Mouse (Mus musculus) hindbrain, embryonic 10.5 days (tissue): Measurements from ENCODE around the gene Gm9857. TPM values are rescaled to one million over a fixed set of nuclear protein-coding genes. Genes with fewer than 3 reads are reported as not detected.

Experiments
- DNase-seq: peaks from one replicate; pipeline ENCODE4 v3.0.0-alpha.2; 2017; ENCODE audit warnings: low spot score
- H3K27ac ChIP-seq: fragments of 300-500 bp; sonication (generic); 2 replicates; pipeline ENCODE4 v1.5.1; 2016; ENCODE audit warnings: mild to moderate bottlenecking, moderate library complexity
- H3K27me3 ChIP-seq: fragments of 300-500 bp; sonication (generic); 2 replicates; pipeline ENCODE4 v1.6.1; 2016; ENCODE audit warnings: mild to moderate bottlenecking; ENCODE audit not compliant: poor library complexity, insufficient read depth, severe bottlenecking
- H3K36me3 ChIP-seq: fragments of 300-500 bp; sonication (generic); 2 replicates; pipeline ENCODE4 v1.6.1; 2016; ENCODE audit warnings: mild to moderate bottlenecking, moderate library complexity
- H3K4me1 ChIP-seq: fragments of 300-500 bp; sonication (generic); replicated peaks from 2 replicates; pipeline ENCODE4 v1.6.1; 2016; ENCODE audit warnings: mild to moderate bottlenecking
- H3K4me3 ChIP-seq: fragments of 300-500 bp; sonication (generic); 2 replicates; pipeline ENCODE4 v1.5.1; 2016; ENCODE audit warnings: mild to moderate bottlenecking, moderate library complexity
- H3K9me3 ChIP-seq: fragments of 300-500 bp; sonication (generic); 2 replicates; pipeline ENCODE4 v1.6.1; 2016; ENCODE audit warnings: mild to moderate bottlenecking, moderate library complexity
- WGBS: fragments of 180-500 bp; shearing (Covaris S2); methylation state at CpG from one replicate; pipeline ENCODE4 v1.1.7; 2016; 5-methylcytosine and 5-hydroxymethylcytosine counted together
- polyA plus RNA-seq: library from polyadenylated mRNA; unstranded; fragments of >200 nt; fragmentation: Nextera tagmentation; extraction: Ambion mirVana; gene quantifications from 2 replicates; pipeline ENCODE4 v1.2.1, GENCODE M21; 2016

Gene Gm9857
- not detected in 2 replicates for polyA plus RNA-seq

DNA sequence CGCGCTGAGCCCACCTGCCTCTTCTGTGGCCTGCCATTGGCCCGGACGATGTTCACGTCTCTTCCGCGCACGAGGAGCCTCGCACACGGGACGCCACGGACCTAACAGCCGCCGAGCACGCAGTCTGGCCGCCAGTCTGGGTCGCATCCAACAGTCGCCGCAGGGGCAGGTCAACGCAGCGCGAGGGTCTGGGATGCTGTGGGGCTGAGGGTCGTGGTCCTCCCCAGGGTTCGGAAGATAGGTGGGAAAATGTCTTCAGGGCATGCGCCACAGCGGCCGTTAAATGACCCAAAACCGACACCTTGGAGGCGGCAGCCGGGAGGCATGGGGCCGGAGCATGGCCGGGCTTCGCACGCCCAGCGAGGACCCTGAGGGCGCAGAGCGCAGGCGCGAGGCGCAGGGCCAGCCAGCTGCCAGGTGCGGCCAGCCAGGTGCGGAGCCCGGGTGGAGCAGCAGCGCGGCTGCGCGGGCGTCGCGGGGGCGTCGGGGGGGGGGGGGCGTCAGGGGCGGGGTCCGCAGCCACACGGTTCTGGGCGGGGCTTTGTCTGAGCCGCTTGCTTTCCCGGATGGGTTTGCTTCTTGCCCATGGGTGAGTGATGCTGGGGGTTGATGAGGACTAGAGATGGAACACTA is at the start of gene Gm9857:
TSS of gene Gm9857 (minus strand) at position 445 of the 633 bp plus-strand sequence.
- Histone ChIP-seq H3K4me3 (peak within 1 kb of the TSS; percentile 44), H3K4me1 (peaks cover 7% of the 10 kb centered on the region; the same call in 1 of the 2 replicates), H3K27ac (peak within 1 kb of the TSS; percentile 53; the same call in 1 of the 2 replicates), H3K36me3 (no peaks in the 10 kb centered on the region), H3K27me3 (no peaks in the 10 kb centered on the region), H3K9me3 (0 out of 2 replicates have a peak, but pooled peaks cover 10% of the 10 kb centered on the region)
- WGBS = 58% methylated on average over 48 of the region's 59 CpGs
- peak; percentile 30 for DNase-seq

GRCm38 (mm10) chr3:108987009-108987659 is 46.9 kb upstream of the Gm9857 start:
- no peak overlapping the region for H3K4me3 ChIP-seq
- no peaks in the 10 kb centered on the region for H3K9me3 ChIP-seq
- H3K27me3 ChIP-seq = no peaks in the 10 kb centered on the region
- no peak for DNase-seq
- H3K4me1 ChIP-seq = peaks cover 13% of the 10 kb centered on the region
- peaks cover 45% of the 10 kb centered on the region for H3K36me3 ChIP-seq
- 64% methylated on average over 12 of the region's 12 CpGs for WGBS
- H3K27ac ChIP-seq = peak overlapping the region; percentile 59

GRCm38 (mm10) chr3:108986534-108986933 is 46.3 kb upstream of the Gm9857 start:
- DNase-seq = peak; percentile 37
- peaks cover 44% of the 10 kb centered on the region for H3K36me3 ChIP-seq
- WGBS = 70% methylated on average over 1 of the region's 1 CpGs

GRCm38 (mm10) chr3:108983989-108984388 is 43.7 kb upstream of the Gm9857 start:
- no peaks in the 10 kb centered on the region for H3K27me3 ChIP-seq
- no peak overlapping the region for H3K27ac ChIP-seq
- WGBS = 76% methylated on average over 5 of the region's 5 CpGs
- H3K36me3 ChIP-seq = peaks cover 41% of the 10 kb centered on the region
- H3K9me3 ChIP-seq = no peaks in the 10 kb centered on the region
- H3K4me3 ChIP-seq = no peak overlapping the region
- DNase-seq = no peak
- peaks cover 13% of the 10 kb centered on the region for H3K4me1 ChIP-seq

More at GRCm38 (mm10) chr3:108986534-108986933, 46.3 kb upstream of the Gm9857 start:
- H3K9me3 ChIP-seq = no peaks in the 10 kb centered on the region
- no peak overlapping the region for H3K27ac ChIP-seq
- no peak overlapping the region for H3K4me3 ChIP-seq
- peaks cover 13% of the 10 kb centered on the region for H3K4me1 ChIP-seq
- H3K27me3 ChIP-seq = no peaks in the 10 kb centered on the region

GRCm38 (mm10) chr3:108981946-108982345 is 41.7 kb upstream of the Gm9857 start:
- Histone ChIP-seq H3K27me3 (no peaks in the 10 kb centered on the region), H3K36me3 (peaks cover 57% of the 10 kb centered on the region), H3K4me3 (no peak overlapping the region), H3K9me3 (no peaks in the 10 kb centered on the region), H3K4me1 (peaks cover 6% of the 10 kb centered on the region), H3K27ac (no peak overlapping the region)
- no peak for DNase-seq
- 89% methylated on average over 6 of the region's 6 CpGs for WGBS

DNA sequence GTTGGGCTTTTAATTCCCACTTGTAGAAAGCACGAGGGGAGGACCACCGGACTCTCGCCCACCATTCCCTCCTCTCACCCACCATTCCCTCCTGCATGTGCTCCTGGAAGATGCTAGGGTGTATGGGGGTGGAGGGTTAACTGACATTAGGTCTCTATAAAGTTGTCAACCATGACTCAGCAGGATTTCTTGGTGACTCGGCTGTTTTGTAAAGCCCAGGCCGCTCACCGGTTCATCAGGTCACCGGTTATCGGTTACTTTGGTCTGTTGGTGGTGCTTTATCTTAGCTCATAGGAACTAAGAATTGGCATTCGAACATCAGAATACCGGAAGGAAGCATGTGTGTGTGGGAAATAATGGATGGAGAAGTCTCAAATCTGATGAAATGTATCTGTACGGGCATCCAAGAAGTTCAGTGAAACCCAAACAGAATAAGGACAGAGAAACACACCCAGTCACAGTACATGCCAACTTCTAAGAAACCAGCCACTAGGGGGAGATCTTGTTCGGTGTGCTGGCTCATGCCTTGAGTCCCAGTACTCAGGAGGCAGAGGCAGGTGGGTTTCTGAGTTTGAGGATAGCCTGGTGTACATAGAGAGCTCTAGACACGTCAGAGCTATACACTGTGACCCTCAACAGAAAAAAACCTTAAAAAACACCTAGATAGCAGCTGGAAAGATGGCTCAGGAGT is 37.2 kb upstream of the Gm9857 start:
- Histone ChIP-seq H3K4me1 (no peaks in the 10 kb centered on the region), H3K4me3 (no peak overlapping the region), H3K9me3 (no peaks in the 10 kb centered on the region), H3K27ac (no peak overlapping the region), H3K36me3 (peaks cover 70% of the 10 kb centered on the region), H3K27me3 (no peaks in the 10 kb centered on the region)
- DNase-seq = no peak
- WGBS = 92% methylated on average over 13 of the region's 13 CpGs

DNA sequence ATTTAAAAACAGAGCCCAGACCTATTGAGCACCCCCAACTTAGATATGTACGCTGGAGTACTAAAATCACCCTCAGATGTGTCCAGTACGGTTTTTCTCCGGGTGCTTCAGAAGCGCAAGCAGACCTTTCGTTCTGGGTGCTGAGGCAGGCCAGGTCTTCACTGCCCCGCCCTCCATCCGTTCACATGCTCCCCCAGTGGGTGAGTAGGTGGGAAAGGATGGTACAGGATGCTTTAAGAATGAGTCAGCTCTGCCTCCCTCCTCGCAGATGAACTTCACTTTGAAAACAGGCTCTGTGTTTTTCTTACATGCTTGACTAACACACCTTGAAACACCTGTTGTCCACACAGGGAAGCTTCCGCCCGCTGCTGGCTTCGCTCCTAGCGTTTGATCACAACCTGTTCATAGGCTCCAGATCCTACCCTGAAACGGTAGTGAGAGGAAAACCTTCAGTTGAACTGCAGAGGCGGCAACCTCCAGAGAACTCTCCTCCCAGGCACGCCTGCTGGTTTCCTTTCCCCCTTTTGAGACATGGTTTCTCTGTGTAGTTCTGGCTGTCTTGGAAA is 34.8 kb upstream of the Gm9857 start:
- H3K36me3 ChIP-seq = peaks cover 58% of the 10 kb centered on the region
- 91% methylated on average over 15 of the region's 15 CpGs for WGBS
- H3K27ac ChIP-seq = no peak overlapping the region
- no peaks in the 10 kb centered on the region for H3K4me1 ChIP-seq
- no peaks in the 10 kb centered on the region for H3K27me3 ChIP-seq
- H3K9me3 ChIP-seq = no peaks in the 10 kb centered on the region
- DNase-seq = no peak
- H3K4me3 ChIP-seq = no peak overlapping the region

- 90% methylated on average over 13 of the region's 13 CpGs for WGBS
- Histone ChIP-seq H3K9me3 (no peaks in the 10 kb centered on the region), H3K4me3 (no peak overlapping the region), H3K27me3 (no peaks in the 10 kb centered on the region), H3K4me1 (no peaks in the 10 kb centered on the region), H3K36me3 (peaks cover 50% of the 10 kb centered on the region), H3K27ac (no peak overlapping the region)
- DNase-seq = no peak
Measured at GRCm38 (mm10) chr3:108973980-108974660, 33.9 kb upstream of the Gm9857 start.

- Histone ChIP-seq H3K27ac (no peak overlapping the region), H3K4me3 (no peak overlapping the region)
- 96% methylated on average over 3 of the region's 3 CpGs for WGBS
Measured at GRCm38 (mm10) chr3:108966051-108966450, 25.8 kb upstream of the Gm9857 start.

DNA sequence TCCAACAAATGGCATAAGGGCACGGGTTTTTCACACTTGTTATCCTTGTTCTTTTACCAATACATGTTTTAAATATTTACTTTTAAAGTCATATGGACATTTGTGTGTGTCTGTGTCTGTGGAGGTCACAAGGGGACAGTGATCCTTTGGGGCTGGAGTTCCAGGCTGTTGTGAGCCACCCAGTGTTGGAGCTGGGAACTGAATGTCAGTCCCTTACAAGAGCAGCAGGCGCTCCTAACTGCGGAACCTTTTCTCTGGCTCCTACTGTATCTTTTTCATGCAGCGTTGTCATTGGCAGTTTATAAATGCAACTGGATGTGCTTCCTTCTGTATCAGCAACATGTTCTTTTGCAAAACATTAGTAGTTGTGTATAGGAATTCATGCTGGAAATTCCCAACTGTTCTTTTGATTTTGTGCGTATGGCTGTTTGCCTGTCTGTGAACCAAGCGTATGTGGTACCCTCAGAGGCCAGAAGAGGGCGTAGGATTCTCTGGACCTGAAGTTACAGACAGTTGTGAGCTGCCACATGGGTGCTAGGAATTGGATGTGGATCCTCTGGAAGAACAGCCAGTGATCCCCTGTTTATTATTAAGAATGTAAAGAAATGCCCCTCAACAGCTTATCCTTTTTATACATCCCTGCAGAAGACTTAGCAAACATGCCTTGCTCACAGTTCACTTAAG is 24.3 kb upstream of the Gm9857 start:
- 76% methylated on average over 7 of the region's 7 CpGs for WGBS

More at GRCm38 (mm10) chr3:108966051-108966450, 25.8 kb upstream of the Gm9857 start:
- H3K9me3 ChIP-seq = no peaks in the 10 kb centered on the region
- no peaks in the 10 kb centered on the region for H3K27me3 ChIP-seq
- H3K36me3 ChIP-seq = peaks cover 10% of the 10 kb centered on the region; the same call in 1 of the 2 replicates
- peaks cover 21% of the 10 kb centered on the region for H3K4me1 ChIP-seq
- no peak for DNase-seq

GRCm38 (mm10) chr3:108963776-108964175 is 23.5 kb upstream of the Gm9857 start:
- 83% methylated on average over 3 of the region's 3 CpGs for WGBS
- Histone ChIP-seq H3K36me3 (0 out of 2 replicates have a peak, but pooled peaks cover 3% of the 10 kb centered on the region), H3K9me3 (no peaks in the 10 kb centered on the region), H3K27me3 (no peaks in the 10 kb centered on the region), H3K4me3 (no peak overlapping the region), H3K4me1 (peaks cover 30% of the 10 kb centered on the region), H3K27ac (no peak overlapping the region)
- DNase-seq = no peak

More for the DNA sequence above, 24.3 kb upstream of the Gm9857 start:
- H3K27ac ChIP-seq = no peak overlapping the region
- H3K4me1 ChIP-seq = peaks cover 30% of the 10 kb centered on the region
- DNase-seq = no peak
- H3K9me3 ChIP-seq = no peaks in the 10 kb centered on the region
- H3K36me3 ChIP-seq = 0 out of 2 replicates have a peak, but pooled peaks cover 3% of the 10 kb centered on the region
- no peak overlapping the region for H3K4me3 ChIP-seq
- no peaks in the 10 kb centered on the region for H3K27me3 ChIP-seq

DNA sequence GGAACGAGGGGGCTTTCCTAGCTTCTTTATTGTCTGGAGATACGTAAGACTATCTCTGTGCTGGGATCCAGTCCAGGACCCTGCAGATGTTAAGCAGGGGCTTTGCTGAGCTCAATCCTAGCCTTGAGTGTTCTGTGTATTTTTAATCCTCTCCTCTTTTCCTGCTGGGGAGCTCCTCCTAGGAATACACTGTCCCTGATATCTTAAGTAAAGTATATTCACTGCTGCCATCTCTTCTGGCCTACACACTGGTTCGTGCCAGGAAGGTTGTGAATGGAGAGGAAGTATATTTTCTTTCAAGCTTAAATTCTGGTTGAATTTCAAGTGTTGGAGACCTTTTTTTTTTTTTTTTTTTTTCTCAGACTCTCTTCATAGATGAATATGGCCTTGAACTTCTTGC is 23.0 kb upstream of the Gm9857 start:
- Histone ChIP-seq H3K4me3 (no peak overlapping the region), H3K4me1 (peaks cover 30% of the 10 kb centered on the region), H3K27me3 (no peaks in the 10 kb centered on the region), H3K9me3 (no peaks in the 10 kb centered on the region), H3K36me3 (0 out of 2 replicates have a peak, but pooled peaks cover 3% of the 10 kb centered on the region), H3K27ac (peak overlapping the region; percentile 88; the same call in 1 of the 2 replicates)
- 87% methylated on average over 3 of the region's 3 CpGs for WGBS
- no peak for DNase-seq
